Mouse (Mus musculus): ENCODE measurements at regions not wholly inside any gene's neighbourhood (a gene's known extent, or its start where the extent isn't known, plus 50 kb on each side); places are given as distances from the start of the nearest gene placed in this dataset.

- no peak for TF ChIP-seq POLR2A (IDR thresholded peaks at IDR 0.05; ENCODE audit: control insufficient read depth, low read depth, low read length)
- no peaks in the 10 kb centered on the region for H3K36me3 ChIP-seq (ENCODE audit: control insufficient read depth, insufficient read depth, low read length)
- no peak overlapping the region for H3K4me3 ChIP-seq (ENCODE audit: control insufficient read depth, low read depth, low read length)
- no peak overlapping the region for H3K27ac ChIP-seq (ENCODE audit: control insufficient read depth, insufficient read depth, low read depth, low read length)
- no peaks in the 10 kb centered on the region for H3K27me3 ChIP-seq (ENCODE audit: control insufficient read depth, insufficient read depth, low read length)
- no peaks in the 10 kb centered on the region; the same call in 1 of the 2 replicates for H3K4me1 ChIP-seq (ENCODE audit: control insufficient read depth, insufficient read depth, low read length)
These were observed 83.0 kb upstream of the Daam1 start for GRCm38 (mm10) chr12:71747831-71748368.

- H3K27ac ChIP-seq (ENCODE audit: control insufficient read depth, insufficient read depth, low read depth, low read length) = no peak overlapping the region
- no peak overlapping the region for H3K4me3 ChIP-seq (ENCODE audit: control insufficient read depth, low read depth, low read length)
- no peaks in the 10 kb centered on the region for H3K36me3 ChIP-seq (ENCODE audit: control insufficient read depth, insufficient read depth, low read length)
- no peaks in the 10 kb centered on the region for H3K27me3 ChIP-seq (ENCODE audit: control insufficient read depth, insufficient read depth, low read length)
- no peaks in the 10 kb centered on the region; the same call in 1 of the 2 replicates for H3K4me1 ChIP-seq (ENCODE audit: control insufficient read depth, insufficient read depth, low read length)
- no peak for TF ChIP-seq CTCF (IDR thresholded peaks at IDR 0.05; ENCODE audit: control insufficient read depth, insufficient read depth, insufficient replicate concordance, low read depth, low read length)
- no peak for TF ChIP-seq POLR2A (IDR thresholded peaks at IDR 0.05; ENCODE audit: control insufficient read depth, low read depth, low read length)
These were observed 82.1 kb upstream of the Daam1 start for GRCm38 (mm10) chr12:71748731-71749130.

GRCm38 (mm10) chr12:71749668-71750067, 81.2 kb upstream of the Daam1 start:
- Histone ChIP-seq H3K36me3 (ENCODE audit: control insufficient read depth, insufficient read depth, low read length) (no peaks in the 10 kb centered on the region), H3K27ac (ENCODE audit: control insufficient read depth, insufficient read depth, low read depth, low read length) (no peak overlapping the region), H3K4me3 (ENCODE audit: control insufficient read depth, low read depth, low read length) (no peak overlapping the region), H3K4me1 (ENCODE audit: control insufficient read depth, insufficient read depth, low read length) (no peaks in the 10 kb centered on the region; the same call in 1 of the 2 replicates), H3K27me3 (ENCODE audit: control insufficient read depth, insufficient read depth, low read length) (no peaks in the 10 kb centered on the region)
- TF ChIP-seq POLR2A (IDR thresholded peaks at IDR 0.05; ENCODE audit: control insufficient read depth, low read depth, low read length) (no peak), CTCF (IDR thresholded peaks at IDR 0.05; ENCODE audit: control insufficient read depth, insufficient read depth, insufficient replicate concordance, low read depth, low read length) (no peak)

- H3K36me3 ChIP-seq (ENCODE audit: control insufficient read depth, insufficient read depth, low read length) = no peaks in the 10 kb centered on the region
- H3K4me1 ChIP-seq (ENCODE audit: control insufficient read depth, insufficient read depth, low read length) = no peaks in the 10 kb centered on the region; the same call in 1 of the 2 replicates
- no peak for TF ChIP-seq POLR2A (IDR thresholded peaks at IDR 0.05; ENCODE audit: control insufficient read depth, low read depth, low read length)
- TF ChIP-seq CTCF (IDR thresholded peaks at IDR 0.05; ENCODE audit: control insufficient read depth, insufficient read depth, insufficient replicate concordance, low read depth, low read length) = no peak
- H3K27ac ChIP-seq (ENCODE audit: control insufficient read depth, insufficient read depth, low read depth, low read length) = no peak overlapping the region
- no peaks in the 10 kb centered on the region for H3K27me3 ChIP-seq (ENCODE audit: control insufficient read depth, insufficient read depth, low read length)
- H3K4me3 ChIP-seq (ENCODE audit: control insufficient read depth, low read depth, low read length) = no peak overlapping the region
These were observed 78.1 kb upstream of the Daam1 start for GRCm38 (mm10) chr12:71752741-71753260.

GRCm38 (mm10) chr12:71753276-71753675, 77.6 kb upstream of the Daam1 start:
- Histone ChIP-seq H3K27me3 (ENCODE audit: control insufficient read depth, insufficient read depth, low read length) (no peaks in the 10 kb centered on the region), H3K27ac (ENCODE audit: control insufficient read depth, insufficient read depth, low read depth, low read length) (no peak overlapping the region), H3K36me3 (ENCODE audit: control insufficient read depth, insufficient read depth, low read length) (no peaks in the 10 kb centered on the region), H3K4me3 (ENCODE audit: control insufficient read depth, low read depth, low read length) (no peak overlapping the region), H3K4me1 (ENCODE audit: control insufficient read depth, insufficient read depth, low read length) (no peaks in the 10 kb centered on the region)
- no peak for TF ChIP-seq CTCF (IDR thresholded peaks at IDR 0.05; ENCODE audit: control insufficient read depth, insufficient read depth, insufficient replicate concordance, low read depth, low read length)
- TF ChIP-seq POLR2A (IDR thresholded peaks at IDR 0.05; ENCODE audit: control insufficient read depth, low read depth, low read length) = no peak

GRCm38 (mm10) chr12:71763194-71763593, 67.7 kb upstream of the Daam1 start:
- H3K27ac ChIP-seq (ENCODE audit: control insufficient read depth, insufficient read depth, low read depth, low read length) = no peak overlapping the region

GRCm38 (mm10) chr12:71766086-71766485, 64.8 kb upstream of the Daam1 start:
- Histone ChIP-seq H3K27ac (ENCODE audit: control insufficient read depth, insufficient read depth, low read depth, low read length) (no peak overlapping the region), H3K36me3 (ENCODE audit: control insufficient read depth, insufficient read depth, low read length) (no peaks in the 10 kb centered on the region), H3K4me3 (ENCODE audit: control insufficient read depth, low read depth, low read length) (no peak overlapping the region), H3K27me3 (ENCODE audit: control insufficient read depth, insufficient read depth, low read length) (no peaks in the 10 kb centered on the region), H3K4me1 (ENCODE audit: control insufficient read depth, insufficient read depth, low read length) (no peaks in the 10 kb centered on the region; the same call in 1 of the 2 replicates)
- TF ChIP-seq POLR2A (IDR thresholded peaks at IDR 0.05; ENCODE audit: control insufficient read depth, low read depth, low read length) (no peak), CTCF (IDR thresholded peaks at IDR 0.05; ENCODE audit: control insufficient read depth, insufficient read depth, insufficient replicate concordance, low read depth, low read length) (no peak)

More at GRCm38 (mm10) chr12:71763194-71763593, 67.7 kb upstream of the Daam1 start:
- H3K36me3 ChIP-seq (ENCODE audit: control insufficient read depth, insufficient read depth, low read length) = no peaks in the 10 kb centered on the region
- no peak for TF ChIP-seq CTCF (IDR thresholded peaks at IDR 0.05; ENCODE audit: control insufficient read depth, insufficient read depth, insufficient replicate concordance, low read depth, low read length)
- TF ChIP-seq POLR2A (IDR thresholded peaks at IDR 0.05; ENCODE audit: control insufficient read depth, low read depth, low read length) = no peak
- no peaks in the 10 kb centered on the region for H3K27me3 ChIP-seq (ENCODE audit: control insufficient read depth, insufficient read depth, low read length)
- H3K4me1 ChIP-seq (ENCODE audit: control insufficient read depth, insufficient read depth, low read length) = no peaks in the 10 kb centered on the region
- H3K4me3 ChIP-seq (ENCODE audit: control insufficient read depth, low read depth, low read length) = no peak overlapping the region
